Mouse (Mus musculus) kidney, postnatal 0 days (tissue): ENCODE data around the gene Spag7. TPM values are rescaled to one million over a fixed set of nuclear protein-coding genes. Genes with fewer than 3 reads are reported as not detected.

Experiments
- ATAC-seq: fragments of 200-750 bp; cut with Nextera tagmentation; replicated peaks from 2 replicates; pipeline ENCODE4 v1.8.0; 2017; ENCODE audit warnings: low read depth, moderate number of reproducible peaks, moderate TSS enrichment, moderate library complexity; ENCODE audit not compliant: low FRiP score
- DNase-seq: peaks from one replicate; pipeline ENCODE4 v3.0.0-alpha.2; 2016; ENCODE audit warnings: low spot score
- H3K27ac ChIP-seq: fragments of 300-500 bp; sonication (generic); 2 replicates; pipeline ENCODE4 v1.5.1; 2014; ENCODE audit warnings: mild to moderate bottlenecking
- H3K27me3 ChIP-seq: fragments of 300-500 bp; sonication (generic); 2 replicates; pipeline ENCODE4 v1.6.1; 2014; ENCODE audit warnings: low read length, mixed read lengths; ENCODE audit not compliant: insufficient read depth
- H3K36me3 ChIP-seq: fragments of 300-500 bp; sonication (generic); 2 replicates; pipeline ENCODE4 v1.6.1; 2014; ENCODE audit warnings: low read length, mixed read lengths; ENCODE audit not compliant: insufficient read depth
- H3K4me1 ChIP-seq: fragments of 300-500 bp; sonication (generic); replicated peaks from 2 replicates; pipeline ENCODE4 v1.6.1; 2014; ENCODE audit warnings: antibody characterized with exemption, low read length, mixed read lengths; ENCODE audit not compliant: insufficient read depth
- H3K4me2 ChIP-seq: fragments of 300-500 bp; sonication (generic); 2 replicates; pipeline ENCODE4 v1.6.1; 2014; ENCODE audit warnings: mild to moderate bottlenecking, low read length, moderate library complexity, mixed read lengths
- H3K4me3 ChIP-seq: fragments of 300-500 bp; sonication (generic); replicated peaks from 2 replicates; pipeline ENCODE4 v1.5.1; 2014; ENCODE audit warnings: low read depth, low read length
- H3K9ac ChIP-seq: fragments of 300-500 bp; sonication (generic); 2 replicates; pipeline ENCODE4 v1.6.1; 2014; ENCODE audit warnings: low read depth, low read length
- H3K9me3 ChIP-seq: fragments of 300-500 bp; sonication (generic); replicated peaks from 2 replicates; pipeline ENCODE4 v1.6.1; 2016; ENCODE audit warnings: low read length, inconsistent platforms, mixed read lengths
- CTCF ChIP-seq: IDR thresholded peaks from 2 replicates; pipeline ENCODE4 v1.5.1; 2016; ENCODE audit warnings: antibody characterized with exemption, low read depth, mild to moderate bottlenecking, moderate library complexity
- WGBS: fragments of 180-500 bp; shearing (Covaris S2); extraction: QIAGEN DNeasy Blood & Tissue Kit; methylation state at CpG from one replicate; pipeline ENCODE4 v1.1.7; 2014; 5-methylcytosine and 5-hydroxymethylcytosine counted together
- polyA plus RNA-seq: library from polyadenylated mRNA; unstranded; fragments of >200 nt; fragmentation: Nextera tagmentation; extraction: Ambion mirVana; gene quantifications from 2 replicates; pipeline ENCODE4 v1.2.1, GENCODE M21; 2015

Spag7 gene
- polyA plus RNA-seq, 1 experiment from 2014 or later, result 91.5 TPM

- no peak for TF ChIP-seq CTCF
- Histone ChIP-seq H3K27me3 (no peaks in the 10 kb centered on the region), H3K9me3 (no peaks in the 10 kb centered on the region), H3K36me3 (peaks cover 37% of the 10 kb centered on the region), H3K9ac (no peak overlapping the region), H3K4me2 (no peak overlapping the region), H3K4me1 (peaks cover 7% of the 10 kb centered on the region), H3K27ac (no peak overlapping the region), H3K4me3 (no peak overlapping the region)
- no peak for DNase-seq
- ATAC-seq, result no peak
- 89% methylated on average over 8 of the region's 8 CpGs for WGBS
These were observed 6.1 kb downstream of the Spag7 start for GRCm38 (mm10) chr11:70663101-70663500.

- ATAC-seq (no peak), DNase-seq (no peak)
- no peaks in the 10 kb centered on the region for H3K9me3 ChIP-seq
- H3K4me1 ChIP-seq, result peaks cover 15% of the 10 kb centered on the region
- WGBS, result 81% methylated on average over 8 of the region's 8 CpGs
- H3K4me2 ChIP-seq, result no peak overlapping the region
- no peaks in the 10 kb centered on the region for H3K27me3 ChIP-seq
- H3K27ac ChIP-seq, result no peak overlapping the region
- H3K4me3 ChIP-seq, result no peak overlapping the region
- no peak for TF ChIP-seq CTCF
- no peak overlapping the region for H3K9ac ChIP-seq
- H3K36me3 ChIP-seq, result peaks cover 37% of the 10 kb centered on the region
These were observed 8.6 kb downstream of the Spag7 start for GRCm38 (mm10) chr11:70660571-70660970.

DNA sequence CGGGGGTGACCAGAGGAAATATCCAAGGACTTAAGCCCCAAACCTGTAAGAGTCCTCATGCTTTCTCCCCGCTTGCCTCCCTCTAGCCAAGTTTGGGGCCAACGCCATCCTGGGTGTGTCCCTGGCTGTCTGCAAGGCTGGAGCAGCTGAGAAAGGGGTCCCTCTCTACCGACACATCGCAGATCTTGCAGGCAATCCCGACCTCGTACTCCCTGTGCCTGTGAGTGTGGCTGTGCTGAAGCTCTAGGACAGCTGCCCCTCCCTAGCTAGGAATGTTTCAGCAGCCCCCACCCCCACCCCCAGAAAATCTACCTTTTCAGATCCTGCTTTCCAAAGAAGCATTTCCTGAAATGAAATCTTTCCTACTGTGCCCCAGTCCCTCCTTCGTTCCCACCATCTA, 10.3 kb downstream of the Spag7 start:
- H3K27me3 ChIP-seq, result no peaks in the 10 kb centered on the region

GRCm38 (mm10) chr11:70658521-70658920, 10.7 kb downstream of the Spag7 start:
- Histone ChIP-seq H3K27me3 (no peaks in the 10 kb centered on the region), H3K9ac (no peak overlapping the region), H3K4me3 (no peak overlapping the region), H3K4me2 (no peak overlapping the region), H3K27ac (no peak overlapping the region), H3K4me1 (peaks cover 17% of the 10 kb centered on the region), H3K36me3 (peaks cover 17% of the 10 kb centered on the region), H3K9me3 (no peaks in the 10 kb centered on the region)
- no peak for DNase-seq
- WGBS, result 86% methylated on average over 5 of the region's 5 CpGs
- no peak for TF ChIP-seq CTCF
- ATAC-seq, result no peak

More for the DNA sequence above, 10.3 kb downstream of the Spag7 start:
- ATAC-seq, result no peak
- Histone ChIP-seq H3K4me1 (peaks cover 17% of the 10 kb centered on the region), H3K4me2 (no peak overlapping the region), H3K36me3 (peaks cover 21% of the 10 kb centered on the region), H3K27ac (no peak overlapping the region), H3K9ac (no peak overlapping the region), H3K4me3 (no peak overlapping the region), H3K9me3 (no peaks in the 10 kb centered on the region)
- DNase-seq, result no peak
- WGBS, result 79% methylated on average over 8 of the region's 8 CpGs
- TF ChIP-seq CTCF, result no peak

- 40% methylated on average over 9 of the region's 9 CpGs for whole genome bisulfite sequencing
- no peak for TF ChIP-seq CTCF
- no peak for DNase-seq
These were observed 11.2 kb downstream of the Spag7 start for GRCm38 (mm10) chr11:70657991-70658390.

GRCm38 (mm10) chr11:70657573-70657972, 11.6 kb downstream of the Spag7 start:
- Histone ChIP-seq H3K27me3 (no peaks in the 10 kb centered on the region), H3K9ac (no peak overlapping the region), H3K4me3 (no peak overlapping the region), H3K27ac (no peak overlapping the region), H3K36me3 (peaks cover 10% of the 10 kb centered on the region; the same call in 1 of the 2 replicates), H3K4me1 (peaks cover 22% of the 10 kb centered on the region), H3K9me3 (no peaks in the 10 kb centered on the region), H3K4me2 (0 out of 2 replicates have a peak overlapping the region, but pooled peaks have one; percentile 14)
- no peak for TF ChIP-seq CTCF
- WGBS, result 34% methylated on average over 6 of the region's 6 CpGs
- ATAC-seq, result no peak
- DNase-seq, result no peak

More at GRCm38 (mm10) chr11:70657991-70658390, 11.2 kb downstream of the Spag7 start:
- Histone ChIP-seq H3K4me2 (no peak overlapping the region), H3K9me3 (no peaks in the 10 kb centered on the region), H3K27ac (no peak overlapping the region), H3K4me1 (peaks cover 17% of the 10 kb centered on the region), H3K36me3 (peaks cover 12% of the 10 kb centered on the region), H3K9ac (no peak overlapping the region), H3K4me3 (no peak overlapping the region), H3K27me3 (no peaks in the 10 kb centered on the region)
- ATAC-seq, result no peak

DNA sequence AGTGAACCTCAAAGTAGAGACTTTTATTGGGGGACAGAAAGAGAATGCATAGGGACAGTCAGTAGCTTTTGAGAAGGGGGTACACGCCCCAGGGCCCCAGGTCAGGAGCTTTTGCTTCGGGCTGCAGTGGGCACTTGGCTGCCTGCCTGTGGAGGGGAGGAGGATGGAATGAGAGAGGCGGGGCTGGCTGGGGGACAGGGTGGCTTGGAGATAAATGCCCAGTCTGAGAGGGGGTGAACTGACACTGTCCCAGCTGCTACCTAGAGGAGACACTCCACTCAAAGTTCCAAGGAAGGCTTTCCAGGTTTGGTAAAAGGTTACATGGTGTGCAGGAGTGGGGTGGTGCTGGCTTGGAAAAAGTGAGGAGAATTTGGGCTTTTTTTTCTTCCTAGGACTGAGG, 12.3 kb downstream of the Spag7 start, which contains the start of gene Eno3:
TSS of gene Eno3 (plus strand) at position 239 of the 400 bp plus-strand sequence.
- 30% methylated on average over 3 of the region's 3 CpGs for WGBS
- H3K9ac ChIP-seq, result peak within 1 kb of the TSS; percentile 98
- H3K36me3 ChIP-seq, result peaks cover 9% of the 10 kb centered on the region; the same call in 1 of the 2 replicates
- ATAC-seq (no peak), DNase-seq (no peak)
- H3K4me3 ChIP-seq, result peak within 1 kb of the TSS; percentile 91
- no peak for TF ChIP-seq CTCF
- H3K9me3 ChIP-seq, result no peaks in the 10 kb centered on the region
- peak within 1 kb of the TSS; percentile 90 for H3K4me2 ChIP-seq
- peaks cover 27% of the 10 kb centered on the region for H3K4me1 ChIP-seq
- H3K27me3 ChIP-seq, result no peaks in the 10 kb centered on the region
- peak within 1 kb of the TSS; percentile 99 for H3K27ac ChIP-seq
